Mouse (Mus musculus): Measurements from ENCODE around the gene Abhd17c. TPM values are rescaled to one million over a fixed set of nuclear protein-coding genes. Genes with fewer than 3 reads are reported as not detected.
"Not testable (repeated sequence)": the region's sequence is repeated elsewhere in the genome, so short reads cannot be mapped to it uniquely, and the experiment has no call there.

The Abhd17c gene
- 20.7 and 20.9 TPM in 2 replicates for polyA plus RNA-seq (2014; fragmentation: Nextera tagmentation; extraction: Ambion mirVana)

- Histone ChIP-seq H3K9ac (ENCODE audit: low read length) (peak within 1 kb of the TSS; percentile 96), H3K9me3 (replicated peaks; ENCODE audit: control insufficient read depth, low read length) (no peaks in the 10 kb centered on the region), H3K27ac (ENCODE audit: low read depth, low read length) (peak within 1 kb of the TSS; percentile 95), H3K4me1 (ENCODE audit: control insufficient read depth, insufficient read depth, low read length) (peaks cover 35% of the 10 kb centered on the region), H3K4me2 (ENCODE audit: low read length) (peak within 1 kb of the TSS; percentile 96), H3K4me3 (ENCODE audit: low read depth, low read length) (peak within 1 kb of the TSS; percentile 93), H3K27me3 (replicated peaks; ENCODE audit: control insufficient read depth, insufficient read depth, low read length) (no peaks in the 10 kb centered on the region), H3K36me3 (ENCODE audit: control insufficient read depth, insufficient read depth, low read length) (peaks cover 6% of the 10 kb centered on the region; the same call in 1 of the 2 replicates)
- WGBS: under 1% methylated on average over 95 of the region's 109 CpGs
- DNase-seq (ENCODE audit: low spot score) (peak; percentile 61), ATAC-seq (peak; percentile 73)
Observed at GRCm38 (mm10) chr7:84151001-84151959, at the start of gene Abhd17c. Gene Abhd17c, minus strand, starts transcription at chr7:84151893.

GRCm38 (mm10) chr7:84197208-84197860, 45.6 kb upstream of the Abhd17c start:
- DNase-seq (ENCODE audit: low spot score) (no peak), ATAC-seq (no peak)
- no peak overlapping the region for H3K27ac ChIP-seq (ENCODE audit: low read depth, low read length)
- no peaks in the 10 kb centered on the region for H3K27me3 ChIP-seq (replicated peaks; ENCODE audit: control insufficient read depth, insufficient read depth, low read length)
- no peak overlapping the region for H3K4me3 ChIP-seq (ENCODE audit: low read depth, low read length)
- H3K4me2 ChIP-seq (ENCODE audit: low read length): no peak overlapping the region
- H3K9me3 ChIP-seq (replicated peaks; ENCODE audit: control insufficient read depth, low read length): no peaks in the 10 kb centered on the region
- no peaks in the 10 kb centered on the region for H3K36me3 ChIP-seq (ENCODE audit: control insufficient read depth, insufficient read depth, low read length)
- 93% methylated on average over 6 of the region's 6 CpGs for WGBS
- no peaks in the 10 kb centered on the region for H3K4me1 ChIP-seq (ENCODE audit: control insufficient read depth, insufficient read depth, low read length)
- H3K9ac ChIP-seq (ENCODE audit: low read length): no peak overlapping the region

DNA sequence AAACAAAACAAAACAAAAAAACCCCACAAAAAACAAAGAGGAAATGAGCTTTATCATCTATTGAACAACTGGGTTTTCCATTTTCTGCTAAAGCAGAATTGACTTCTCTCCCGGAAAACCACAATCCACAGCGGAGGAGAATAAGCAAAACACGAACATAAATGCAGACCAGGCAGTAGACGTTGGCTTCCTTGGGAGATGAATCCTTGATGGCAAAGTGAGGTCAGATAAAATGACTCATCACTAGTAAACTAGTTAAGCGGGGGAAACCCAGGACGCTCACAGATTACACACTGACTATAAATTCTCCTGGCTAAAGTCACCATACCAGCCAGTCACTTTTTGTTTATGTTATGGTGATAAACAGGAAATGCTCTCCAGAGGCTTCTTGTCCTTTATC, 44.5 kb upstream of the Abhd17c start:
- no peak for DNase-seq (ENCODE audit: low spot score)
- no peak overlapping the region for H3K4me3 ChIP-seq (ENCODE audit: low read depth, low read length)
- 89% methylated on average over 6 of the region's 6 CpGs for WGBS
- H3K27me3 ChIP-seq (replicated peaks; ENCODE audit: control insufficient read depth, insufficient read depth, low read length): no peaks in the 10 kb centered on the region
- no peak for ATAC-seq
- no peaks in the 10 kb centered on the region for H3K36me3 ChIP-seq (ENCODE audit: control insufficient read depth, insufficient read depth, low read length)
- H3K4me1 ChIP-seq (ENCODE audit: control insufficient read depth, insufficient read depth, low read length): no peaks in the 10 kb centered on the region
- H3K9me3 ChIP-seq (replicated peaks; ENCODE audit: control insufficient read depth, low read length): no peaks in the 10 kb centered on the region
- no peak overlapping the region for H3K27ac ChIP-seq (ENCODE audit: low read depth, low read length)
- no peak overlapping the region for H3K4me2 ChIP-seq (ENCODE audit: low read length)
- no peak overlapping the region for H3K9ac ChIP-seq (ENCODE audit: low read length)

DNA sequence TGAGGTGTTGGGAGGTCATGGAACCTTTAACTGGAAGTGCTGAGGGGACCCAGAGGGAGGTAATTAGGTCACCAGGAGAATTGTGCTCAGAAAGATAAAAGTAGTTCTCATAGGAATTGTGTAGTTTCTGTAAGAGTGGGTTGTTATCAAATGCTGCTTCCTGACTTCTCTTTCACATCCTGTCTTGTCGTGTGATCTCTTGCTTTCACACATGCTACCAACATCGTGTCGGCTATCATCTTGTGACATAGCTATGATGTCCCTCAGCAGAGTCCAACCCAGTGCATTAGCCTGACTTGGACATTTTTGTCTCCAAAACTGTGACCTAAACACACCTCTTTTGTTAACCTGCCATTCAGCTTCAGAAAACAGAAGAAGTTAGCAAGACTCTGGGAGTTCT, 40.6 kb upstream of the Abhd17c start:
- Histone ChIP-seq H3K4me1 (ENCODE audit: control insufficient read depth, insufficient read depth, low read length) (no peaks in the 10 kb centered on the region), H3K27me3 (replicated peaks; ENCODE audit: control insufficient read depth, insufficient read depth, low read length) (no peaks in the 10 kb centered on the region), H3K27ac (ENCODE audit: low read depth, low read length) (no peak overlapping the region), H3K9ac (ENCODE audit: low read length) (no peak overlapping the region), H3K4me2 (ENCODE audit: low read length) (no peak overlapping the region), H3K36me3 (ENCODE audit: control insufficient read depth, insufficient read depth, low read length) (no peaks in the 10 kb centered on the region), H3K9me3 (replicated peaks; ENCODE audit: control insufficient read depth, low read length) (no peaks in the 10 kb centered on the region), H3K4me3 (ENCODE audit: low read depth, low read length) (no peak overlapping the region)
- DNase-seq (ENCODE audit: low spot score) (no peak), ATAC-seq (no peak)
- 86% methylated on average over 3 of the region's 3 CpGs for WGBS

GRCm38 (mm10) chr7:84191476-84191875, 39.8 kb upstream of the Abhd17c start:
- Histone ChIP-seq H3K9ac (ENCODE audit: low read length) (no peak overlapping the region), H3K9me3 (replicated peaks; ENCODE audit: control insufficient read depth, low read length) (no peaks in the 10 kb centered on the region), H3K4me3 (ENCODE audit: low read depth, low read length) (no peak overlapping the region), H3K27me3 (replicated peaks; ENCODE audit: control insufficient read depth, insufficient read depth, low read length) (no peaks in the 10 kb centered on the region), H3K4me2 (ENCODE audit: low read length) (no peak overlapping the region), H3K27ac (ENCODE audit: low read depth, low read length) (no peak overlapping the region), H3K36me3 (ENCODE audit: control insufficient read depth, insufficient read depth, low read length) (no peaks in the 10 kb centered on the region), H3K4me1 (ENCODE audit: control insufficient read depth, insufficient read depth, low read length) (no peaks in the 10 kb centered on the region)
- 86% methylated on average over 2 of the region's 2 CpGs for WGBS
- DNase-seq (ENCODE audit: low spot score) (no peak), ATAC-seq (no peak)

DNA sequence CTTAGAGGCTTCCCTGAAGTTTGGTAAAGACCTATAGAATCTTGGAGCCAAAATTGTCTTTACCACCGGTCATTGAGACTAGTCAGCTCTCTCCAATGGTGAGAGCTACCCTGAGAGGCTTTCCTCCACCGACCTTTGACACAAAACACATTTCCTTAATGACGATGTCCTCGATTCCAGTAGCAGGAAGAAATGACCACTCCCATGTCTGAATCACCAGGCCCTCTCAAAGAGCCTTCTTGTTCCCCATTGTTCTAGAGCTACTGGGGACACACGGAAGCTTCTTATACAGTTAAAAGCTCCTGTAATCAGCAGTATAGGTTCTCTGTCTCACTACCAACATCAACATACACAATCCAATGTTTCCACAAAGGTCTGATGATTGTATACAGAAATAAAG, 36.5 kb upstream of the Abhd17c start:
- Histone ChIP-seq H3K36me3 (ENCODE audit: control insufficient read depth, insufficient read depth, low read length) (no peaks in the 10 kb centered on the region), H3K27ac (ENCODE audit: low read depth, low read length) (no peak overlapping the region), H3K4me2 (ENCODE audit: low read length) (no peak overlapping the region), H3K4me1 (ENCODE audit: control insufficient read depth, insufficient read depth, low read length) (no peaks in the 10 kb centered on the region), H3K4me3 (ENCODE audit: low read depth, low read length) (no peak overlapping the region), H3K27me3 (replicated peaks; ENCODE audit: control insufficient read depth, insufficient read depth, low read length) (no peaks in the 10 kb centered on the region), H3K9ac (ENCODE audit: low read length) (no peak overlapping the region), H3K9me3 (replicated peaks; ENCODE audit: control insufficient read depth, low read length) (no peaks in the 10 kb centered on the region)
- no peak for DNase-seq (ENCODE audit: low spot score)
- no peak for ATAC-seq
- WGBS: 76% methylated on average over 5 of the region's 5 CpGs

- H3K9ac ChIP-seq (ENCODE audit: low read length): no peak overlapping the region
- no peaks in the 10 kb centered on the region for H3K36me3 ChIP-seq (ENCODE audit: control insufficient read depth, insufficient read depth, low read length)
- H3K4me3 ChIP-seq (ENCODE audit: low read depth, low read length): no peak overlapping the region
- WGBS: 71% methylated on average over 4 of the region's 4 CpGs
- H3K4me2 ChIP-seq (ENCODE audit: low read length): no peak overlapping the region
- no peaks in the 10 kb centered on the region for H3K9me3 ChIP-seq (replicated peaks; ENCODE audit: control insufficient read depth, low read length)
- ATAC-seq (no peak), DNase-seq (ENCODE audit: low spot score) (peak; percentile 17)
- no peak overlapping the region for H3K27ac ChIP-seq (ENCODE audit: low read depth, low read length)
- no peaks in the 10 kb centered on the region for H3K27me3 ChIP-seq (replicated peaks; ENCODE audit: control insufficient read depth, insufficient read depth, low read length)
- H3K4me1 ChIP-seq (ENCODE audit: control insufficient read depth, insufficient read depth, low read length): no peaks in the 10 kb centered on the region
Observed at GRCm38 (mm10) chr7:84185196-84185595, 33.5 kb upstream of the Abhd17c start.

GRCm38 (mm10) chr7:84184703-84185102, 33.0 kb upstream of the Abhd17c start:
- no peak for DNase-seq (ENCODE audit: low spot score)
- no peak overlapping the region for H3K9ac ChIP-seq (ENCODE audit: low read length)
- no peak overlapping the region for H3K4me2 ChIP-seq (ENCODE audit: low read length)
- no peaks in the 10 kb centered on the region for H3K9me3 ChIP-seq (replicated peaks; ENCODE audit: control insufficient read depth, low read length)
- H3K4me3 ChIP-seq (ENCODE audit: low read depth, low read length): no peak overlapping the region
- no peaks in the 10 kb centered on the region for H3K36me3 ChIP-seq (ENCODE audit: control insufficient read depth, insufficient read depth, low read length)
- no peaks in the 10 kb centered on the region for H3K27me3 ChIP-seq (replicated peaks; ENCODE audit: control insufficient read depth, insufficient read depth, low read length)
- H3K4me1 ChIP-seq (ENCODE audit: control insufficient read depth, insufficient read depth, low read length): no peaks in the 10 kb centered on the region
- no peak overlapping the region for H3K27ac ChIP-seq (ENCODE audit: low read depth, low read length)
- 80% methylated on average over 3 of the region's 3 CpGs for WGBS
- ATAC-seq: no peak

DNA sequence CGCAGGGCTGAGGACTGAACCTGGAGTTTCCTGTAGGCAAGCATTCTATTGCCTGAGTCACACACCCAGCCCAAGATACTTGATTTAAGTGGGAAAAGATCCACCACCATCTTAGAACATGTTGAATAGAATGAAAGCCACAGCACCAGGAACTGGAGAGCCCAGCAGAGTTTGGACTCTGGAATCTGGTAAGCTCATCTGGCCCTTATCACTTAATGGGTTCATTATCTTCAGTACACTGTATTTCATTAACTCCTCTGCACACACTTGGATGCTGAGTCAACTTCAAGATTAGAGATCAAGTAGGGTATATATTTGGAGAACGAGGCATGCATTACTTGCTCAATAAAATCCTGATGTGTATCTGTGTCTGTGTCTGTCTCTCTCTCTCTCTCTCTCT, 27.1 kb upstream of the Abhd17c start:
- H3K9ac ChIP-seq (ENCODE audit: low read length); DNase-seq (ENCODE audit: low spot score); H3K27me3 ChIP-seq (replicated peaks; ENCODE audit: control insufficient read depth, insufficient read depth, low read length); H3K4me2 ChIP-seq (ENCODE audit: low read length); H3K36me3 ChIP-seq (ENCODE audit: control insufficient read depth, insufficient read depth, low read length); H3K27ac ChIP-seq (ENCODE audit: low read depth, low read length); H3K9me3 ChIP-seq (replicated peaks; ENCODE audit: control insufficient read depth, low read length); H3K4me1 ChIP-seq (ENCODE audit: control insufficient read depth, insufficient read depth, low read length); H3K4me3 ChIP-seq (ENCODE audit: low read depth, low read length); ATAC-seq: not testable (repeated sequence)
- WGBS: 98% methylated on average over 2 of the region's 2 CpGs

Measured in forebrain, embryonic 14.5 days (tissue).